Mouse (Mus musculus): Measurements from ENCODE around the gene Ccdc171.
"Not testable (repeated sequence)": the region's sequence is repeated elsewhere in the genome, so short reads cannot be mapped to it uniquely, and the experiment has no call there.

Ccdc171 gene

DNA sequence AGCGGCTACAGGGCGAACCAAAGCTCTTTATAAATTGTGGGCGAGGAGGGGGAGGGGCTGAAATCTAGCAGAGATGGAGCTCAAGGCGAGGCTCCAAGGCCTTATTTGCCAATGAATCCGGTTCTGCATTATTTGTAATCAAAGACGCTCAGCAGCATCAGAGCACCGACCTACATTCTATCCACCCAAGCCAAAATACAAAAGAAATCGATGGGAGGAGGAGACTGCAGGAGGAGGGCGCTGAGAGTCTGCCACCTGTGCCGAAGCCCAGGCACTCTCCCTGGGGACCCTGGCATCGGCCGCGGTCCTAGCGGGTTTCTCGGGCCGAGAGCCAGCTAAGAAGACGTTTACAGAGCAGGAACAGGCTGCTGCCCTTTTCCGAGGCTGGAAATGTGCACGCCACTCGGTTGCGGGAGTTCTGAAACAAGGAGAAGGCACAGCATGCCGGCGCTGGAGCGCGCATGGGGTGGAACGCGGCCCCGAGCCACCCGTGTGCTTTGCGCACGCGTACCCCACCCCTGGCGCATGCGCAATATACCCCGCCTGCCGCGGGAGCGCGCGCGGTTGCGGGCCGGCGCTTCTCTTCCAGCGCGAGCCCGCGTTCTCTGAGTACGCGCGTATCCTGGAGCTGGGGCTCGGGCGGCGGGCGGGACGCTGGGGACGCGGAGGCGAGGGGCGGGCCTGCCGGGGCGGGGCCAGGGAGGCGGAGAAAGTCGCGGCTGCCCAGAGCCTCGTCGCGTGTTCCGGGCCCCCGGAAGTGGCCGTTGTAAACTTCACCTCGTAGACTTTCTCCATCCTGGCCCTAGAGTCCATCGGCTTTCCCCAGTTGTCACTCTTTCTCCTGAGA lies at the start of gene Ccdc171:
TSS of gene Ccdc171 (plus strand) at position 703 of the 847 bp plus-strand sequence.
- peak; percentile 92 to 94 for DNase-seq (ENCODE audit: low spot score in 2 of 2)

DNA sequence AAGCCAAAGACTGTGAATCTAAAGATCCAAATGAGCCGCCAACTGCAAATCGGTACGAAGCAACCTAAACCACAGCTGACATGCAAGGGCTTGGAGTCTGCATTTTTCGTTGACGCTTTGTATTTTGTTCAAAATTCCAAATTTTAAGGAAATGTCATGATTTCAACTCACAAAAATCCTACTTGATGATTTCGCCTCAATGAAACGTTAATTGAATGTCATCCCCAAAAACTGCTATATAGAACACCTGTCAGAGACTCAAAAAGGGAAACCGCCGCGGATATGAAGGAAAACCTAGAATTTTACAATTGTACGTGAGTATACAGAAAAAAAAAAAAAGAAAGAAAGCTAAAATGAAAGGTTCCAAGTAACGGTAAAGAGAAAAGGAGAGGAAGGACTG lies 40.1 kb upstream of the Ccdc171 start:
- no peak for DNase-seq (ENCODE audit: low spot score in 2 of 2)

DNA sequence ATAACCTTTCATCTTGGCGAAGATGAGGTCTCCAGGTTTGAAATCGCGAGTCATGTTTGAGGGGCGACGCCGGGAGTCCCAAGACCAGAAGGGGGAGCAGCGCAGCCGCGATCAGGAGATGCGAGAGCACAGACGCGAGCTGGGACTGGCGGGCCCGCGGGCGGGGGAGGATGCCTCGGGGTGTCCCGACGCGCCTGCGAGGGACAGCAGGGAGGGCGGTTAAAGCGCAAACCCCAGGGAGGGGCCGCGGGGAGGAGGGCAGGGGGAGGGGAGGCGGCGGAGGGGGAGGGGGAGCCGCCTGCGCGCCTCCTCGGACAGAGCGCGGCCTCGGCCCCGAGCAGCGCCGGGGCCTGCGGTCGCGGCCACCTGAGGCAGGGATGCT lies 39.6 kb upstream of the Ccdc171 start:
- peak; percentile 81 to 88 for DNase-seq (ENCODE audit: low spot score in 2 of 2)

DNA sequence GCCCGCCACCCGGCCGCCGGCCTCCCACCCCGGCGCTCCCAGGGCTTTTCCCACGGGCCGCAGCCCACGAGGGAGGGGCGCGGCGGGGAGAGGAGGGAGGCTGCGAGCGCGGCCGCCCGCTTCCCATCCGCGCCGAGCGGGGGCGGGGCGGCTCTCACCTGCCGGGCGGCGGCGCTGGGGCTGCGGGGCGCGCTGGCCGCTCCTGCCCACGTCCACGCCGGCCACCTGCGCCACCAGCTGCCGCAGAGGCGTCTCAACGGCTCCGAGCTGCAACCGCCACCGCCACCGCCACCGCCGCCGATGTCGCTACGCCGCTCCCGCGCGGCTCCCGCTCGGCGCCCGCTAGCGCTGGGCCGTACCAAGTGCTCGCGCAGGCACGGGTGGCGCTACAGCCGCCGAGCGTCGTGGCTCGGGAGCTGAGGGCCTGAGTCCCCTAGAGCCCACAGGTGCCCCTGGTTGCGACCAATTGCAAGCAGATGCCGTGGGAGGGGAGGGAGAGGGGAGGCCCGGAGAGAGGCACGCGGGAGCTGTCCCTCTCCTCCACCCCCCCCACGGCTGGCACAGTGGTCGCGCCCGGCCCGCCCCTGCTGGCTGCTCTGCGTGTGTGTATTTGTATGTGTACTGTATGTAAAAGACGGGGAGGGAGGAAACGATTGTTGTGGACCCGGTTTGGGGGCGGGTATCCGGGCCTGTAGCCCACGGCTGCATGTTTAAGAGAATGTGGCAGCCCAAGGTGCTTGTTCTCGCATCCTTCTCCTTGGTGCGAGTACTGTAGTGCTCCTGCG lies 39.0 kb upstream of the Ccdc171 start, which contains the start of gene Psip1:
TSS of gene Psip1 (minus strand) at position 343 of the 785 bp plus-strand sequence.
- DNase-seq (ENCODE audit: low spot score in 2 of 2), result peak; percentile 85 to 88

DNA sequence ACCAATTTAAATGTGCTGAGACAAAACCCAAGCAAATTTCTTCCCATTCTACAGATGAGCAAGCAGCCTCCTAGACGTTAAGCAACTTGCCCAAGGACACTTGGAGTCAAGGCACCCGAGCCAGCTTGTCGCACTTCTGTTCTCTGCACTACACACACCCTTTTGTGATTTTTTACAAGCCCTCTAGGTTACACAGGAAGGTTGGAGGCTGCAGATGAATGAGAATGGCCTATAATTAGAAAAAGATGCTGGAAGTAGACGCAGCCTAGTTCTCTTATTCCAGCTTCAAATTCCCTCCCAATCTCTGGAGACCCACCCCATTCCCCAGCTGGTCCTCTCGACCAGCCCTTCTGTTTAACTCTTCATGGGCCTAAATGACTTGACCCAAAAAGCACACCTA lies 36.2 kb upstream of the Ccdc171 start:
- no peak for DNase-seq (ENCODE audit: low spot score in 2 of 2)

DNA sequence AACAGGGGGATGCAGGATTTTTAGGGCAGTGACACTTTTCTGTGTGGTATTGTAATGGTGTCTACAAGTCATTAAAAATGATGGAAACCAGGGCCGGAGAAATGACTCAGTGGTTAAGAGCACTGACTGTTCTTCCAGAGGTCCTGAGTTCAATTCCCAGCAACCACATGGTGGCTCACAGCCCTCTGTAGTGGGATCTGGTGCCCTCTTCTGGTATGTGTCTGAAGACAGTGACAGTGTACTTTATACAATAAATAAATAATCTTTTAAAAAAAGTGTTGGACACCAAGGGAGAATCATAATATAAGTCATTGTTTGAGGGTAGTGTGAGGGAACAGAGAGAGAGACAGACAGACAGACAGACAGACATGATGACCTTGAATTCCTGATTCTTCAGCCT lies 32.2 kb upstream of the Ccdc171 start:
- DNase-seq (ENCODE audit: low spot score in 2 of 2), result no peak

DNA sequence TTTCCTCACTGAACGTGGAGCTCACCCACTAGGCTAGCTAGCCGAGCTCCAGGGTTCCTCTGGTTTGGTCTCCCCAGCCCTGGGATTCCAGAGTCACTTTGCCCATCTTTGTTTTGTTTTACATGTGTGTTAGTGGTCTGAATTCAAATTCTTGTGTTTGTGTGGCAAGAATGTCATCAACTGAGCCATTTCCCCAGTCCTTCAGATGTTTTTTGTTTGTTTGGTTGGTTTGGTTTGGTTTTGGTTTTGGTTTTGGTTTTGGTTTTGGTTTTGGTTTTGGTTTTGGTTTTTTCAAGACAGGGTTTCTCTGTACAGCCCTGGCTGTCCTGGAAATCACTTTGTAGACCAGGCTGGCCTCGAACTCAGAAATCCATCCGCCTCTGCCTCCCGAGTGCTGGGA lies 28.3 kb upstream of the Ccdc171 start:
- not testable (repeated sequence) for DNase-seq (ENCODE audit: low spot score in 2 of 2)

DNA sequence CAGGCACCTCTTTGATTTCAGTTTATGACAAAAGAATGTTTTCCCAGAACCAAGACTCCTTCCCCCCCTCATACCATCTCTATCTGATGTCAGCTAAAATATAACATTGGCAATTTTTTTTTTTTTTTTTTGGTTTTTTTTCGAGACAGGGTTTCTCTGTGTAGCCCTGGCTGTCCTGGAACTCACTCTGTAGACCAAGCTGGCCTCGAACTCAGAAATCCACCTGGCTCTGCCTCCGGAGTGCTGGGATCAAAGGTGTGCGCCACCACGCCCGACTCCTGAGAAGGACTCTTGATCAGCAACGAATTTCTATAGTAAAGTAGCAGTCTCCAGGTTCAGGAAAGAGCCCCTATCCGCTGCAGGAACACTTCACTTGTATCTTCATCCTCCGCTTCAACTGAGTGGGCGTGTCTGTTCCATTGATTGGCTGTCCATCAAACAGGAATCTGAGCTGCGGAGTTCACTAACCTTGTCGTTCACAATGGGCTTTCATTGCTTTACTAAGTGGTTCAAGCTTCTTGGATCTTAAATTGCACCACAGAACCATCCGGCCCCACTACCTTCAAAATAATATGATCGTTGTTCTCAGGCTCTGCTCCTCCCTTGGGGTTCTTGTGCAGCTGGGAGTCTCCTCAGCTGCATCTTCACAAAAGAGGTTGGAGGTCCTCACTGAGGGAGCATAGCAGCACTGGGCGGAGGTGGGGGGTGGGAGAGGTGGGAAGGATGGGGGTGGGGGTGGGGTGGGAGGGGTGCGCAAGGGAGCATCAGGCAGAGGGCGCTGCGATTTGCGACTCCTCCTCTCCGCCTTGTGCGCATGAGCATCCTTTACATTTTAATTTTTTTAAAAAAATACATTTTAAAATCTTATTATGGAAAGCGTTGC lies 24.9 kb upstream of the Ccdc171 start:
- no peak for DNase-seq (ENCODE audit: low spot score in 2 of 2)

DNA sequence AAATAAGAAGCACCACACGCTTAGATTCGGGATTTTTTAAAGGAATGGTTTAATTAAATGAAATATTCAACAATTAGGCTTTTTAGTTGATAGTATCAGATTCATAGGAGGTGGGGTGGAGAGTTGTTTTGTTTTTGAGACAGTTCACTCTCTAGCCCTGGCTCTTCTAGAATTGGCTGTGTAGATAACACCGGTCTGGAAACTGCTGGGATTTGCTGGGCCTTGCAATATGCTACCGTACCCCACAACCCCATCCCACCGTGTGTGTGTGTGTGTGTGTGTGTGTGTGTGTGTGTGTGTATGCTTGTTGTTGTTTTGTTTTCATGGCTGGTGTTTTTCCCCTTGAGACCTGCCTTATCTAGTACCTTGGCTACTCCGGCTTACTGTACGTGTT lies 24.3 kb upstream of the Ccdc171 start:
- no peak for DNase-seq (ENCODE audit: low spot score in 2 of 2)

DNA sequence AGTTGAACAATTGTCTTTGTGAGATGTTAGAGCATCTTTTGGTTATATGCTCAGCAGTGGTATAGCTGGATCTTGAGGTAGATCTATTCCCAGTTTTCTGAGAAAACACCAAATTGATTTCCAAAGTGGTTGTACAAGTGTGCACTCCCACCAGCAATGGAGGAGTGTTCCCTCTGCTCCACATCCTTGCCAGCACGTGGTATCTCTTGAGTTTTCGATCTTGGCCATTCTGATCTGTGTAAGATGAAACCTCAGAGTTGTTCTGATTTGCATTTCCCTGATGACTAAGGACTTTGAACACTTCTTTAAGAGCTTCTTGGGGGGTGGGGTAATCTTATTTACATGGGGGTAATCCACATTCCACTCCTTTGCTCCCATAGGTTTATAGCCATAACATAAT lies 15.7 kb upstream of the Ccdc171 start:
- no peak for DNase-seq (ENCODE audit: low spot score in 2 of 2)

DNA sequence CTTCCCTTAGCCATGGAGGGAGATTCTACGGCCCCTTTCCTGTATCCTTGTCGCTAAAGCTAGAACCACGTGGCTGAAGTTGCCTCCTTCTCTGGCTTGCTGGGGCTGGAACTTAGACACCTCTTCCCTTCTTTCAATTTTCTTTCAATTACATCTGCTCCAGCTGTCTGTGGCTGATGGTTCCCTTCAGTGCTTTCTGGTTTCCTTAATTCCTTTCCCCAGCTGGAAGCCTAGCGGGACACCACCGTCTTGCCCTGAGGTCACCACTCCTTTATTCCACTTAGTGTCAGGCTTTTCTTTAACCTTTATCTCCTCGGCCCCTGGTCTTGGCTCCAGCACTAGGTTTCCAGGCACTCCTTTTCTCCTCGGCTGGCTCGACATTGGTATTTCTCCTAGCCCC lies 14.3 kb upstream of the Ccdc171 start:
- no peak for DNase-seq (ENCODE audit: low spot score in 2 of 2)

DNA sequence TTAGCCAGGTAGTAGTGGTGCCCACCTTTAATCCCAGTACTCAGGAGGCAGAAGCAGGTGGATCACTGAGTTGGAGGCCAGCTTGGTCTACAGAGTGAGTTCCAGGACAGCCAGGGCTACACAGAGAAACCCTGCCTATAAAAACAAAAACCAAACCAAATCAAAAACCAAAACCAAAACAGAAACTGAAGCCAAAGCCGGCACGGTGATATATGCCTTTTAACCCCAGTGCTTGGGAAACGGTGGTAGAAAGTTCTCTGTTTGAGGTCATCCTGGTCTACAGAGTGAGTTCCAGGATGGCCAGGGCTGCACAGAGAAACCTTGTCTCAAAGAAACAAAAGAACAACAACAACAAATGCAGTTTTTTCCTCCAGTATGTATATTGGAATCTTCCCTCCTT lies 13.1 kb upstream of the Ccdc171 start:
- no peak for DNase-seq (ENCODE audit: low spot score in 2 of 2)

DNA sequence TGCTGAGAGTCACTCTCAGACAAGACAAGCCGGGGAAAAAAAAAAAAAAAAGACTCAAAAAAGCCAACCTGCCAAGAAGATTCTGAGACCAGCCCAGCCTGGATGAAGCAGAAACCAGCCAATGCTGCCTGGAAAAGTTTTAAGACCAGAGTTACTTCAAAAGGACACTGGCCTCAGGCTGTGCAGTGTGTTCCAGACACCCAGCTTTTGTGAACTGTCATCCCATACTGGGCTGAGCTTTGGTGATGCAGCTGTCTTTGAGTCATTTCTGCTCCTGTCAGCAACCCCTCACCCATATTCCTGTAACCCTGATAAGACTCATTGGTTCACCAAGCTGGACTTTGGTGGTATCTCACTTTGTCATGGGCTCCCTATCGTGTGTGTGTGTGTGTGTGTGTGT lies 12.7 kb upstream of the Ccdc171 start:
- no peak for DNase-seq (ENCODE audit: low spot score in 2 of 2)

DNA sequence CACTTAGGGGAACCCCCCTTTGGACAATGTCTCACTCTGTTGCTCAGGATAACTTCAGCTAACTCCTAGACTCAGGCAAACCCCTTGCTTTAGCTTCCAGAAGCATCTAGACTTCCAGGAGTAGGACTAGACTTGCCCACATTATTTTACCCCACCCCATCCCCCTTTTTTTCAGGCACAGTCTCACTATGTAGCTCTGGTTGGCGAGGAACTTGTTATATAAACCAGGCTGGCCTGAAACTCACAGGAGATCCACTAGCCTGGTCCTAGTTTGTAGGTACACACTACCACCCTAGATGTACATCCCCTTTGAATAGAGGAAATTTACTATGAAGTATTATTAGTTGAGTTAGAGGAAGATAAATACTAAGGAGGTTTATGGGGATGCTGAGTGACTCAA lies 11.2 kb upstream of the Ccdc171 start:
- DNase-seq (ENCODE audit: low spot score in 2 of 2), result no peak

DNA sequence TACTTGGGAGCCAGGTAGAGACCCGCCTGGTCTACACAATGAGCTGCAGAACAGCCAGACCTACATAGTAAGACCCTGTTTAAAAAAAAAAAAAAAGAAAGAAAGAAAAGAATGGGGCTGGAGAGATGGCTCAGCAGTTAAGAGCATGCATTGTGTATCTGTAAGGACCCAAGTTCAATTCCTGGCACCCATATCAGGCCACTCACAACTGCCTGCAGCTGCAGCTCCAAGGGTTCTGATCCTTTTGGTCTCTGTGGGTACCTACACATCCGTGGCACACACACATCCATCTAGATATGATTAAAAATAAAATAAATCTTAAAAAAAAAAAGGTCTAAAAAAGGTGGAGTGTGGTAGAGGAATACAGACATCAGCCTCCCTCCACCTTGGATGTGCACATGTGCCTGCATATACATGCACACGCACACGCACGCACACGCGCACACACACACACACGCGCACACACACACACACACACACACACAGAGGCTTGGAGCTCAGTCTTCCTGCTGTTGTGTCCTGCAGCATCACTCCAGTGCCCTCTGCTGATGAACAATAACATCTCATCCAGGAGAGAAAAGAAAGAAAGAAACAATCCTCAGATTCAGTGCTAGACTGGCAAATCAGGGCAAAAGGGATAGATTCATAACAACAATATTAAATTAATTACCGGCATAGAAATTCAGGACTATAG lies 10.2 kb upstream of the Ccdc171 start:
- no peak for DNase-seq (ENCODE audit: low spot score in 2 of 2)

DNA sequence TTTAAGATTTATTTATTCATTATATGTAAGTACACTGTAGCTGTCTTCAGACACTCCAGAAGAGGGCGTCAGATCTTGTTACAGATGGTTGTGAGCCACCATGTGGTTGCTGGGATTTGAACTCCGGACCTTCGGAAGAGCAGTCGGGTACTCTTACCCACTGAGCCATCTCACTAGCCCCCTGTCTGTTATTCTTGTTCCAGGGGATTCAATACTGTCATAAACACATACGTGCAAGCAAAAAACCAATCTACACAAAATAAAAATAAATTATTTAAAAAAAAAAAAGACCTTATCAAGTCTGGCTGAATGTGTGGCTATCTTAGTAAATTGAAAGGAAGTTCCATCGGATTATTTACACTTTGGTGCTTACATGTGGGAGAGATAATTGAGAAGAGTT lies 9.2 kb upstream of the Ccdc171 start:
- DNase-seq (ENCODE audit: low spot score in 2 of 2), result not testable (repeated sequence)

DNA sequence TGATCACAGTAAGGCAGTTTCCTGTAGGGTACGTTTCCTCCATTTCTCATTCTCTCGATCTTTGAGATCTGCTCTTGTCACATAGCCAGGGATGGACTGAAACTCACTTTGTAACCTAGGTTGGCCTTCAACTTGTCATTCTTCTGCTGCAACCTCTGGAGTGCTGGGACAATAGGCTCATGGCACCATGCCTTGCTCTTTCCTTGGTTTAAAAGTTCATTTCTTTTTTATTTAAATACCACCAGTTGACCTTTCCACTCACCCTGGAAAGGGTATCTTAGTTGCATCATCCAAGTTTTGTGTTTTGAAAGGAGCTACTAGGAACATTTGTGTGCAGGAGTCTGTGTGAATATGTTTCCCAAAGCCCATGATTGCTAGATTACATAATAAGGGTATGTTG lies 6.2 kb upstream of the Ccdc171 start:
- DNase-seq (ENCODE audit: low spot score in 2 of 2), result no peak

DNA sequence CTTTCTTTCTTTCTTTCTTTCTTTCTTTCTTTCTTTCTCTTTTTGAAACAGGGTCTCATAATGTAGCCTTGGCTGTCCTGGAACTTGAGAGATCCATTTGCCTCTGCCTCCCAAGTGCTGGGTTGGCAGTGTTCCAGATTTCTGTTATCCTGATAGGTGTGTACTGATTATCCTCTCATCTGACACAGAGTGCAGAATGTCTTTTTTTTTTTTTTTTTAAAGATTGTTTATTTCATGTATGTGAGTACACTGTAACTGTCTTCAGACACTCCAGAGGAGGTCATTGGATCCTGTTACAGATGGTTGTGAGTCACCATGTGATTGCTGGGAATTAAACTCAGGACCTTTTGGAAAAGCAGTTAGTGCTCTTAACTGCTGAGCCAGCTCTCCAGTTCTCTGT lies 5.5 kb upstream of the Ccdc171 start:
- DNase-seq (ENCODE audit: low spot score in 2 of 2), result no peak

DNA sequence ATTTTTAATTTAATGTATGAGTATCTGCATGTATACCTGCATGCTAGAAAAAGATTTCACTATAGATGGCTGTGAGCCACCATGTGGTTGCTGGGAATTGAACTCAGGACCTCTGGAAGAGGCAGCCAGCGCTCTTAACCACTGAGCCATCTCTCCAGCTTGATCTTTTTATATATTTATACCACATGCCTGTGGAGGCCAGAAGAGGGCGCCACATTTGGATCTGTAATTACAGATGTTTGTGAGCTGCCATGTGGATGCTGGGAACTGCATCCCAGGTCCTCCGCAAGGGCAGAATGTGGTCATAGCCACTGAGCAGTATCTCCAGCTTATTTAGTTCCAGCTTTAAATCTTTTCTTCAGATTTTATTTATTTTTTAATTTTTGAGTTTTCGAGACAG lies 5.0 kb upstream of the Ccdc171 start:
- DNase-seq (ENCODE audit: low spot score in 2 of 2), result no peak

DNA sequence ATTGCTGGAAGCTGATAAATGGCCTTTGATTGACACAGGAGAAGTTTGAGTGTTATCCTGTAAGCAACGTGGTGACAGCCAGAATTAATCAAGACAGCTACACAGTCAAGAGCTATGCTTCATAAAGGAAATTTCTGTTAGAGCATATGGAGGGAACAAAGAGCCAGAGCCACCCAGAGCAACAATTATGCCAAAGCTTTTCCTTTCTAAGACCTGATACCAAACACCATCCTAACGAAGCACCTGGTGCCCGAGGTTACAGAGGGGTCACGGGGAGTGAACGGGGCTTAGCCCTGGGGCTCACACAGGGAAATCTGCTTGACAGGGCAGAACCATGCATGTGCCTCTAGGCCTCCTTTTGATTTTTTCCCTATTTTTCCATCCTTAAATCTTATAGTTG lies 3.3 kb upstream of the Ccdc171 start:
- DNase-seq (ENCODE audit: low spot score in 2 of 2), result no peak

DNA sequence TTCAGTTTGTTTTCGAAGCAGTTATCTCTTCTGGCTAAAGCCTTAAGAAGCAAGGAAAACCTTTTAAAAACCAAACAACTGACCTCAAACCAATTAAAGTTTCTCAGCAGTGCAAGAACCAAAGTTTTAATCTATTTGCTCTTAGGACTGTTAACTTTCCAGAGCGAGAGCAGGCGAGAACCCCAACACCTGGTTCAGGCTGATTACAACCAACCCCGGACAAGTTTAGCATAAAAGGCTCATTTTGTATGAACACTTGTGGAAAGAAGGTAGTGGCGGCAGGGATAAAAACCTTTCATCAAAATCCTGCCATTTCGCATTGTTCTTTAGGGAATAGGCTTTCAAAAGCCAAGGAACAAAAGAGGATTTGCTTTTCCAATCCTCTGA lies 896 bp upstream of the Ccdc171 start:
- no peak for DNase-seq (ENCODE audit: low spot score in 2 of 2)

DNA sequence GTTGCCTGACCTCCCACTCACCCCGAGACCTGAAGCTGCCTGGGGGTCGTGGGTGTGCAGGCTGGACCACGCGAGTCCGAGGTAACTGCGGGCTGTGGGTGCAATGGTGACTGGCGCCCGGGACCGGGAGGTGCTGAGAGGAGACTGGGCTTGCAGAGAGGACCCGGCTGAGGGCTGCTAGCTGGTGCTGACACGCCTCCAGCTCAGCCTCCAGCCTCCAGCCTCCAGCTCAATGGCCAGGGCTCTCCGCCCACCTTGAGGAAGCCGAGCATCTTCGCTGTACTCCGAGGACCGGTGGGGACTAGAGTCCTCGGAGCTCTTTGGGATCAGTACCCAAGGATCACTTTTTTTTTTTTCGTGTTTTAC lies 328 bp downstream of the Ccdc171 start:
- DNase-seq (ENCODE audit: low spot score in 2 of 2), result no peak

Measured in natural killer cell, adult 2 months (primary cell).